ENCODE assay signal across 27 mouse cellular contexts in the genomic region with DNA sequence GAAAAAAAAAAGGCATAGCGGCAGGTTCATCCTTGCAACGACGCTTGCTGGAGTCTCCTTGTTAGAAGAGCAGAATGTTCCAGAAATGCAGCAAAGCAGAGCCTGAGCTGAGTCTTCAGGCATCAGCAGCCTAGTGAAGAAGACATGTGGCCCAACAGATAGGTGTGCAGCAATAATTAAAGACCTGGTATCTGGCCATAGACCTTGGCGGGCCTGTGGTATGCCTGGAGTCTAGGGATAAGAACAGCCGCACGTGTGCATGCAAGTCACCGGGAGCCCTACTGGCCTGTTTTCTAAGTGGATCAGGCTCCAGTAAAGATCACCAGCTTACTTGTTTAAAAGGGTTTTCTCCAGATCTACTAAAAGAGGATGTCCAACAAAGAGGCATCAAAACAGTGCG. TPM values are rescaled to one million over a fixed set of nuclear protein-coding genes. Genes with fewer than 3 reads are reported as not detected.
DNase-seq lines count a peak whose midpoint lies in the region; ATAC-seq and TF ChIP-seq lines count a peak whose summit lies in the region.
"Had no signal": no experiment of that assay in that cellular context is flagged by ENCODE, and none has a peak within 500 bp of the region (broad histone marks: within the 10 kb centered on the region; RNA-seq: fewer than 3 reads in every experiment).

No protein-coding gene starts in this region.

- no peak overlapping the region for H3K4me2 ChIP-seq in liver, embryonic 13.5 days
- H3K4me2 ChIP-seq in liver, embryonic 11.5 days: no peak overlapping the region
- H3K4me2 ChIP-seq: forebrain, embryonic 13.5 days; heart, embryonic 12.5 days; heart, embryonic 15.5 days; hindbrain, embryonic 13.5 days had no signal

- no peak for TF ChIP-seq CTCF in MEL (IDR thresholded peaks at IDR 0.05 in 2 of 3, conservative IDR thresholded peaks at IDR 0.05 in 1 of 3; ENCODE audit: control insufficient read depth in 1 of 3, insufficient read depth in 1 of 3, low read depth in 2 of 3, low read length in 3 of 3, poor library complexity in 1 of 3, severe bottlenecking in 1 of 3)

- no peak for TF ChIP-seq RAD21 in MEL (IDR thresholded peaks at IDR 0.05; ENCODE audit: low read depth, low read length)

- H3K4me3 ChIP-seq in liver, embryonic 13.5 days (replicated peaks): no peak overlapping the region
- no peak overlapping the region for H3K4me3 ChIP-seq in liver, embryonic 11.5 days (ENCODE audit: low read depth, low read length)
- H3K4me3 ChIP-seq in MEL (ENCODE audit: control insufficient read depth in 1 of 2, insufficient read depth in 1 of 2, low read depth in 2 of 2, low read length in 2 of 2): no peak overlapping the region
- H3K4me3 ChIP-seq: forebrain, embryonic 10.5 days; forebrain, embryonic 13.5 days; gastrocnemius, adult 2 months; heart, embryonic 12.5 days; heart, embryonic 15.5 days; hindbrain, embryonic 10.5 days; hindbrain, embryonic 13.5 days had no signal

- peaks cover 7% of the 10 kb centered on the region for H3K4me1 ChIP-seq in liver, embryonic 13.5 days (replicated peaks)
- H3K4me1 ChIP-seq in liver, embryonic 11.5 days (replicated peaks; ENCODE audit: control insufficient read depth, insufficient read depth, low read length): no peaks in the 10 kb centered on the region
- H3K4me1 ChIP-seq in MEL (ENCODE audit: control insufficient read depth in 1 of 2, insufficient read depth in 2 of 2, low read length in 2 of 2): peaks cover 0 to under 1% of the 10 kb centered on the region in 2 experiments; a peak in 1 of 4 replicates
- H3K4me1 ChIP-seq: forebrain, embryonic 13.5 days had no signal

- peak; percentile 31 for DNase-seq in liver, embryonic 13.5 days
- DNase-seq in liver, embryonic 11.5 days (ENCODE audit: low spot score): no peak
- DNase-seq in MEL (ENCODE audit: low read depth, low spot score): peak; percentile 10
- DNase-seq in c-Kit-positive CD71-positive TER-119-positive erythroid progenitor cells, embryonic 14.5 days (ENCODE audit: low spot score): peak; percentile 9
- DNase-seq in gastrocnemius, postnatal 36 days: no peak
- DNase-seq in frontal cortex, postnatal 36 days (ENCODE audit: low spot score in 2 of 2): no peak
- DNase-seq: adrenal gland, adult 2 months; adrenal gland, postnatal 14 days; B cell, adult 2 months; cerebellum, adult 18-20 months; cerebellum, adult 9-10 months; gastrocnemius, adult 2 months; gastrocnemius, postnatal 14 days; heart, adult 18-20 months; heart, postnatal 10 days; heart, postnatal 36 days had no signal

- no peaks in the 10 kb centered on the region for H3K9me3 ChIP-seq in liver, embryonic 13.5 days (replicated peaks)
- no peaks in the 10 kb centered on the region for H3K9me3 ChIP-seq in liver, embryonic 11.5 days (ENCODE audit: control insufficient read depth, low read length)
- no peaks in the 10 kb centered on the region for H3K9me3 ChIP-seq in MEL (replicated peaks; ENCODE audit: insufficient read depth, low read length)
- H3K9me3 ChIP-seq: forebrain, embryonic 10.5 days; forebrain, embryonic 13.5 days; G1E; heart, embryonic 12.5 days; heart, embryonic 15.5 days; hindbrain, embryonic 10.5 days; hindbrain, embryonic 13.5 days had no signal

- intact Hi-C loops in gastrocnemius, postnatal 36 days (cut with DNase I): no loop called here

- TF ChIP-seq EP300 in MEL (IDR thresholded peaks at IDR 0.05; ENCODE audit: low read depth in 1 of 2, low read length in 2 of 2): no peak

- TF ChIP-seq POLR2A in MEL (IDR thresholded peaks at IDR 0.05; ENCODE audit: control insufficient read depth in 1 of 2, insufficient read depth in 1 of 2, low read depth in 1 of 2, low read length in 2 of 2, poor library complexity in 1 of 2): no peak

- no peak overlapping the region for H3K27ac ChIP-seq in liver, embryonic 13.5 days
- no peak overlapping the region for H3K27ac ChIP-seq in liver, embryonic 11.5 days (ENCODE audit: low read depth, low read length)
- no peak overlapping the region for H3K27ac ChIP-seq in MEL (ENCODE audit: control insufficient read depth, low read depth, low read length)
- H3K27ac ChIP-seq: forebrain, embryonic 10.5 days; forebrain, embryonic 13.5 days; gastrocnemius, adult 2 months; heart, embryonic 15.5 days; hindbrain, embryonic 10.5 days; hindbrain, embryonic 13.5 days; hindbrain, postnatal 0 days had no signal

- ATAC-seq in liver, embryonic 13.5 days (ENCODE audit: low read depth): no peak
- ATAC-seq in liver, embryonic 11.5 days (replicated peaks; ENCODE audit: low FRiP score): no peak; the same call in 1 of the 2 replicates
- ATAC-seq in megakaryocyte-erythroid progenitor cell, adult 5-6 weeks (replicated peaks; ENCODE audit: low FRiP score, low TSS enrichment, poor library complexity, severe bottlenecking): peak; percentile 63; the same call in 1 of the 2 replicates
- ATAC-seq: forebrain, embryonic 13.5 days; forebrain, embryonic 16.5 days; hindbrain, postnatal 0 days had no signal

- H3K27me3 ChIP-seq in liver, embryonic 13.5 days: no peaks in the 10 kb centered on the region
- no peaks in the 10 kb centered on the region for H3K27me3 ChIP-seq in liver, embryonic 11.5 days (replicated peaks; ENCODE audit: control insufficient read depth, insufficient read depth, low read length)
- peaks cover 0 to 5% of the 10 kb centered on the region in 2 experiments; a peak in 2 of 4 replicates for H3K27me3 ChIP-seq in MEL (ENCODE audit: control insufficient read depth in 1 of 2, insufficient read depth in 2 of 2, low read length in 2 of 2)
- H3K27me3 ChIP-seq: CH12.LX; forebrain, embryonic 13.5 days; heart, embryonic 12.5 days; hindbrain, embryonic 13.5 days had no signal

- no peaks in the 10 kb centered on the region for H3K79me2 ChIP-seq in MEL (ENCODE audit: control insufficient read depth, insufficient read depth, low read length, poor library complexity)

- H3K36me3 ChIP-seq in liver, embryonic 13.5 days: no peaks in the 10 kb centered on the region
- H3K36me3 ChIP-seq in liver, embryonic 11.5 days (ENCODE audit: control insufficient read depth, insufficient read depth, low read length): no peaks in the 10 kb centered on the region
- H3K36me3 ChIP-seq in MEL (ENCODE audit: control insufficient read depth in 1 of 2, insufficient read depth in 2 of 2, low read length in 2 of 2): no peaks in the 10 kb centered on the region
- H3K36me3 ChIP-seq: forebrain, embryonic 10.5 days; G1E; heart, embryonic 12.5 days; heart, embryonic 15.5 days; hindbrain, embryonic 10.5 days; hindbrain, embryonic 13.5 days had no signal

- 68% methylated on average over 8 of the region's 8 CpGs for WGBS in liver, embryonic 13.5 days (ENCODE audit: insufficient replicate concordance)
- WGBS in liver, embryonic 11.5 days: 80% methylated on average over 8 of the region's 8 CpGs

- H3K9ac ChIP-seq in liver, embryonic 13.5 days: no peak overlapping the region
- no peak overlapping the region for H3K9ac ChIP-seq in liver, embryonic 11.5 days (ENCODE audit: low read depth, low read length)
- no peak overlapping the region for H3K9ac ChIP-seq in MEL (ENCODE audit: control insufficient read depth, low read depth, low read length, poor library complexity, severe bottlenecking)
- H3K9ac ChIP-seq: forebrain, embryonic 13.5 days; heart, embryonic 12.5 days; heart, embryonic 15.5 days; hindbrain, embryonic 13.5 days had no signal

TF ChIP-seq in MEL, 35 proteins besides CTCF, POLR2A, EP300 and RAD21:
- TF ChIP-seq UBTF (IDR thresholded peaks at IDR 0.05; ENCODE audit: borderline replicate concordance, insufficient read depth, low read depth, low read length) (no peak), ZKSCAN1 (IDR thresholded peaks at IDR 0.05; ENCODE audit: low read depth, low read length) (no peak), KAT2A (conservative IDR thresholded peaks at IDR 0.05; ENCODE audit: low read depth, low read length) (no peak), USF2 (IDR thresholded peaks at IDR 0.05; ENCODE audit: borderline replicate concordance in 1 of 2, insufficient read depth in 1 of 2, low read depth in 1 of 2, low read length in 2 of 2) (no peak), GABPA (IDR thresholded peaks at IDR 0.05; ENCODE audit: low read depth, low read length) (no peak), TCF12 (IDR thresholded peaks at IDR 0.05; ENCODE audit: low read depth, low read length) (no peak), BHLHE40 (IDR thresholded peaks at IDR 0.05; ENCODE audit: borderline replicate concordance, low read depth, low read length) (no peak), SMC3 (IDR thresholded peaks at IDR 0.05; ENCODE audit: low read depth, low read length) (no peak), CHD1 (IDR thresholded peaks at IDR 0.05; ENCODE audit: low read depth, low read length) (no peak), MAZ (IDR thresholded peaks at IDR 0.05; ENCODE audit: low read depth, low read length) (no peak), POLR2AphosphoS5 (IDR thresholded peaks at IDR 0.05; ENCODE audit: borderline replicate concordance, low read depth, low read length) (no peak), POLR2AphosphoS2 (IDR thresholded peaks at IDR 0.05; ENCODE audit: low read length) (no peak), ZMIZ1 (IDR thresholded peaks at IDR 0.05; ENCODE audit: low read depth, low read length) (no peak), NELFE (IDR thresholded peaks at IDR 0.05; ENCODE audit: low read depth, low read length) (no peak), MYB (IDR thresholded peaks at IDR 0.05; ENCODE audit: low read depth, low read length) (no peak), HCFC1 (IDR thresholded peaks at IDR 0.05; ENCODE audit: low read depth, low read length) (no peak), E2F4 (IDR thresholded peaks at IDR 0.05; ENCODE audit: borderline replicate concordance, low read depth, low read length) (no peak), MAX (IDR thresholded peaks at IDR 0.05; ENCODE audit: low read length) (no peak)
TF ChIP-seq in MEL: peak in this region for 0.

RNA-seq across cellular contexts. Expression of gene Fdx1, which starts 36.7 kb away (rescaled TPM):
- 30.3 and 31.9 TPM in 2 replicates for polyA plus RNA-seq in liver, embryonic 13.5 days (2015; fragmentation: Nextera tagmentation; extraction: Ambion mirVana)
- polyA plus RNA-seq in liver, embryonic 11.5 days (2014; fragmentation: Nextera tagmentation; extraction: Ambion mirVana): 45.2 and 50.7 TPM in 2 replicates
- 39.0 and 39.3 TPM in 2 replicates for total RNA-seq in MEL (2012; rRNA removed)
- polyA plus RNA-seq in MEL (2012; ENCODE audit: insufficient read depth in 1 of 2, insufficient read length in 2 of 2, low read depth in 1 of 2, low replicate concordance in 2 of 2, missing spikeins in 1 of 2): 10 to 100 TPM in 1 of 2 experiments, not detected in 1; 40.4 TPM
- total RNA-seq in megakaryocyte-erythroid progenitor cell, adult 5-6 weeks (2014; fragmentation: Nextera tagmentation): 16.5 and 18.1 TPM in 2 replicates
- 1.3 and 10.6 TPM in 2 replicates for total RNA-seq in megakaryocyte-erythroid progenitor cell, adult 5-6 weeks (2017)
- total RNA-seq in gastrocnemius, postnatal 36 days (2021): 10 to 100 TPM; 36.2 to 40.7 TPM

Comparison
In these comparisons a context has a peak if more than half of its experiments do, and no peak if none do; other contexts are left out.
1. DNase-seq: peak in liver, embryonic 13.5 days (single experiment), MEL (single experiment) and c-Kit-positive CD71-positive TER-119-positive erythroid progenitor cells, embryonic 14.5 days (single experiment); none in liver, embryonic 11.5 days (single experiment), gastrocnemius, postnatal 36 days (0 of 2) and frontal cortex, postnatal 36 days (0 of 2).